Mouse (Mus musculus): ENCODE data around the gene Rhbdl3. TPM values are rescaled to one million over a fixed set of nuclear protein-coding genes. Genes with fewer than 3 reads are reported as not detected.

Gene Rhbdl3
- polyA plus RNA-seq, 1 experiment from 2014 or later: 2.1 TPM

- Histone ChIP-seq H3K4me2 (ENCODE audit: low read length) (no peak overlapping the region), H3K9me3 (replicated peaks; ENCODE audit: low read length) (no peaks in the 10 kb centered on the region), H3K27me3 (ENCODE audit: insufficient read depth, low read length) (no peaks in the 10 kb centered on the region), H3K4me3 (replicated peaks; ENCODE audit: low read depth, low read length) (no peak overlapping the region), H3K36me3 (ENCODE audit: insufficient read depth, low read length) (peaks cover 45% of the 10 kb centered on the region), H3K27ac (no peak overlapping the region), H3K9ac (ENCODE audit: low read depth, low read length) (no peak overlapping the region), H3K4me1 (replicated peaks; ENCODE audit: insufficient read depth, low read length) (peaks cover 5% of the 10 kb centered on the region; the same call in 1 of the 2 replicates)
- TF ChIP-seq CTCF (IDR thresholded peaks at IDR 0.05; ENCODE audit: low read depth): no peak
- ATAC-seq (replicated peaks; ENCODE audit: low FRiP score, low read depth) (no peak), DNase-seq (ENCODE audit: low spot score) (no peak)
- WGBS: 83% methylated on average over 1 of the region's 1 CpGs
Measured at GRCm38 (mm10) chr11:80389885-80390284, 89.2 kb downstream of the Rhbdl3 start.

GRCm38 (mm10) chr11:80391407-80392120 is 90.9 kb downstream of the Rhbdl3 start:
- H3K27me3 ChIP-seq (ENCODE audit: insufficient read depth, low read length): no peaks in the 10 kb centered on the region

GRCm38 (mm10) chr11:80395930-80396329 is 95.2 kb downstream of the Rhbdl3 start:
- H3K27ac ChIP-seq: no peak overlapping the region
- H3K4me1 ChIP-seq (replicated peaks; ENCODE audit: insufficient read depth, low read length): no peaks in the 10 kb centered on the region
- no peak overlapping the region for H3K4me3 ChIP-seq (replicated peaks; ENCODE audit: low read depth, low read length)
- peaks cover 56% of the 10 kb centered on the region for H3K36me3 ChIP-seq (ENCODE audit: insufficient read depth, low read length)
- ATAC-seq (replicated peaks; ENCODE audit: low FRiP score, low read depth): no peak
- no peak overlapping the region for H3K4me2 ChIP-seq (ENCODE audit: low read length)
- WGBS: 81% methylated on average over 3 of the region's 3 CpGs
- no peak for DNase-seq (ENCODE audit: low spot score)
- TF ChIP-seq CTCF (IDR thresholded peaks at IDR 0.05; ENCODE audit: low read depth): no peak
- no peaks in the 10 kb centered on the region for H3K27me3 ChIP-seq (ENCODE audit: insufficient read depth, low read length)
- no peak overlapping the region for H3K9ac ChIP-seq (ENCODE audit: low read depth, low read length)
- H3K9me3 ChIP-seq (replicated peaks; ENCODE audit: low read length): no peaks in the 10 kb centered on the region

More at GRCm38 (mm10) chr11:80391407-80392120, 90.9 kb downstream of the Rhbdl3 start:
- DNase-seq (ENCODE audit: low spot score): no peak
- H3K4me1 ChIP-seq (replicated peaks; ENCODE audit: insufficient read depth, low read length): no peaks in the 10 kb centered on the region
- no peak overlapping the region for H3K4me3 ChIP-seq (replicated peaks; ENCODE audit: low read depth, low read length)
- H3K27ac ChIP-seq: no peak overlapping the region
- H3K36me3 ChIP-seq (ENCODE audit: insufficient read depth, low read length): peaks cover 51% of the 10 kb centered on the region
- H3K4me2 ChIP-seq (ENCODE audit: low read length): no peak overlapping the region
- H3K9me3 ChIP-seq (replicated peaks; ENCODE audit: low read length): no peaks in the 10 kb centered on the region
- TF ChIP-seq CTCF (IDR thresholded peaks at IDR 0.05; ENCODE audit: low read depth): no peak
- no peak overlapping the region for H3K9ac ChIP-seq (ENCODE audit: low read depth, low read length)
- 92% methylated on average over 2 of the region's 2 CpGs for WGBS
- no peak for ATAC-seq (replicated peaks; ENCODE audit: low FRiP score, low read depth)

- Histone ChIP-seq H3K4me1 (replicated peaks; ENCODE audit: insufficient read depth, low read length) (no peaks in the 10 kb centered on the region), H3K4me3 (replicated peaks; ENCODE audit: low read depth, low read length) (no peak overlapping the region), H3K4me2 (ENCODE audit: low read length) (no peak overlapping the region), H3K9ac (ENCODE audit: low read depth, low read length) (no peak overlapping the region), H3K27me3 (ENCODE audit: insufficient read depth, low read length) (no peaks in the 10 kb centered on the region), H3K27ac (no peak overlapping the region), H3K9me3 (replicated peaks; ENCODE audit: low read length) (no peaks in the 10 kb centered on the region), H3K36me3 (ENCODE audit: insufficient read depth, low read length) (peaks cover 54% of the 10 kb centered on the region)
- no peak for DNase-seq (ENCODE audit: low spot score)
- TF ChIP-seq CTCF (IDR thresholded peaks at IDR 0.05; ENCODE audit: low read depth): no peak
- no peak for ATAC-seq (replicated peaks; ENCODE audit: low FRiP score, low read depth)
- WGBS: 79% methylated on average over 4 of the region's 4 CpGs
Measured at GRCm38 (mm10) chr11:80396617-80397016, 95.9 kb downstream of the Rhbdl3 start.

Other genes with a start within 250 kb of the Rhbdl3 start
- 26.5 and 26.9 TPM in 2 replicates for gene Crlf3, start 219.9 kb upstream of the Rhbdl3 start, polyA plus RNA-seq (2015; fragmentation: Nextera tagmentation; extraction: Ambion mirVana)
- gene Atad5, start 211.5 kb upstream of the Rhbdl3 start, polyA plus RNA-seq (2015; fragmentation: Nextera tagmentation; extraction: Ambion mirVana): 4.9 and 6.0 TPM in 2 replicates
- gene Tefm, start 158.7 kb upstream of the Rhbdl3 start, polyA plus RNA-seq (2015; fragmentation: Nextera tagmentation; extraction: Ambion mirVana): 35.9 and 36.5 TPM in 2 replicates
- 3.6 and 4.3 TPM in 2 replicates for gene Adap2, start 146.8 kb upstream of the Rhbdl3 start, polyA plus RNA-seq (2015; fragmentation: Nextera tagmentation; extraction: Ambion mirVana)
- gene Rnf135, start 117.1 kb upstream of the Rhbdl3 start, polyA plus RNA-seq (2015; fragmentation: Nextera tagmentation; extraction: Ambion mirVana): 11.8 and 12.9 TPM in 2 replicates
- gene Rhot1, start 91.9 kb upstream of the Rhbdl3 start, polyA plus RNA-seq (2015; fragmentation: Nextera tagmentation; extraction: Ambion mirVana): 46.4 and 48.1 TPM in 2 replicates
- 17.1 and 18.2 TPM in 2 replicates for gene 5730455P16Rik, start 77.1 kb downstream of the Rhbdl3 start, polyA plus RNA-seq (2015; fragmentation: Nextera tagmentation; extraction: Ambion mirVana)
- 199 and 201 TPM in 2 replicates for gene Zfp207, start 82.4 kb downstream of the Rhbdl3 start, polyA plus RNA-seq (2015; fragmentation: Nextera tagmentation; extraction: Ambion mirVana)
- gene Psmd11, start 127.7 kb downstream of the Rhbdl3 start, polyA plus RNA-seq (2015; fragmentation: Nextera tagmentation; extraction: Ambion mirVana): 249 and 281 TPM in 2 replicates
- 0.38 and 0.54 TPM in 2 replicates for gene Cdk5r1, start 176.1 kb downstream of the Rhbdl3 start, polyA plus RNA-seq (2015; fragmentation: Nextera tagmentation; extraction: Ambion mirVana)